Mouse (Mus musculus) ES-Bruce4 (cell line): ENCODE measurements at regions not wholly inside any gene's neighbourhood (a gene's known extent, or its start where the extent isn't known, plus 50 kb on each side); places are given as distances from the start of the nearest gene placed in this dataset.

Source experiments
- H3K27ac ChIP-seq: 2 replicates; pipeline ENCODE4 v1.5.1; 2012; ENCODE audit warnings: low read length, inconsistent platforms; ENCODE audit not compliant: insufficient read depth
- H3K27me3 ChIP-seq: 2 replicates; pipeline ENCODE4 v1.6.1; 2012; ENCODE audit warnings: mild to moderate bottlenecking, low read length, inconsistent platforms; ENCODE audit not compliant: control insufficient read depth, poor library complexity, insufficient read depth, severe bottlenecking
- H3K36me3 ChIP-seq: 2 replicates; pipeline ENCODE4 v1.6.1; 2012; ENCODE audit warnings: inconsistent platforms, mild to moderate bottlenecking, low read length, moderate library complexity; ENCODE audit not compliant: control insufficient read depth, poor library complexity, insufficient read depth, severe bottlenecking
- H3K4me1 ChIP-seq: one replicate; pipeline ENCODE4 v1.8.1; 2011; ENCODE audit warnings: low read length; ENCODE audit not compliant: control insufficient read depth, insufficient read depth
- H3K4me3 ChIP-seq: 2 replicates; pipeline ENCODE4 v1.5.1; 2011; ENCODE audit warnings: low read depth, mild to moderate bottlenecking, low read length
- H3K9ac ChIP-seq: 2 replicates; pipeline ENCODE4 v1.6.1; 2012; ENCODE audit warnings: low read depth, mild to moderate bottlenecking, inconsistent platforms; ENCODE audit not compliant: poor library complexity, severe bottlenecking
- H3K9me3 ChIP-seq: replicated peaks from 2 replicates; pipeline ENCODE4 v1.6.1; 2012; ENCODE audit warnings: mild to moderate bottlenecking, low read length, inconsistent platforms; ENCODE audit not compliant: control insufficient read depth, poor library complexity, insufficient read depth, severe bottlenecking
- CTCF ChIP-seq: IDR thresholded peaks from one replicate; pipeline ENCODE4 v1.8.1; 2011; ENCODE audit warnings: low read depth, low read length
- EP300 ChIP-seq: IDR thresholded peaks from 2 replicates; pipeline ENCODE4 v1.6.1; 2011; ENCODE audit warnings: low read depth, low read length; ENCODE audit not compliant: insufficient read depth
- POLR2A ChIP-seq: IDR thresholded peaks from one replicate; pipeline ENCODE4 v1.8.1; 2011; ENCODE audit warnings: low read length; ENCODE audit not compliant: insufficient read depth

GRCm38 (mm10) chr10:66849681-66850080 is 246.2 kb upstream of the Jmjd1c start:
- Histone ChIP-seq H3K36me3 (no peaks in the 10 kb centered on the region), H3K27me3 (no peaks in the 10 kb centered on the region), H3K9ac (no peak overlapping the region), H3K4me1 (no peaks in the 10 kb centered on the region), H3K4me3 (no peak overlapping the region), H3K9me3 (no peaks in the 10 kb centered on the region), H3K27ac (no peak overlapping the region)
- no peak for TF ChIP-seq EP300
- no peak for TF ChIP-seq POLR2A
- TF ChIP-seq CTCF = no peak

GRCm38 (mm10) chr10:66850972-66851478 is 244.9 kb upstream of the Jmjd1c start:
- Histone ChIP-seq H3K4me1 (no peaks in the 10 kb centered on the region), H3K9ac (no peak overlapping the region), H3K27me3 (no peaks in the 10 kb centered on the region), H3K4me3 (no peak overlapping the region), H3K27ac (no peak overlapping the region), H3K36me3 (no peaks in the 10 kb centered on the region), H3K9me3 (no peaks in the 10 kb centered on the region)
- no peak for TF ChIP-seq EP300
- TF ChIP-seq POLR2A = no peak
- no peak for TF ChIP-seq CTCF

- Histone ChIP-seq H3K36me3 (no peaks in the 10 kb centered on the region), H3K9ac (no peak overlapping the region), H3K27ac (no peak overlapping the region), H3K4me3 (no peak overlapping the region), H3K27me3 (no peaks in the 10 kb centered on the region), H3K9me3 (no peaks in the 10 kb centered on the region), H3K4me1 (no peaks in the 10 kb centered on the region)
- no peak for TF ChIP-seq CTCF
- no peak for TF ChIP-seq POLR2A
- no peak for TF ChIP-seq EP300
These were observed 244.1 kb upstream of the Jmjd1c start for GRCm38 (mm10) chr10:66851841-66852240.

- Histone ChIP-seq H3K27me3 (no peaks in the 10 kb centered on the region), H3K36me3 (no peaks in the 10 kb centered on the region), H3K4me1 (no peaks in the 10 kb centered on the region), H3K4me3 (no peak overlapping the region), H3K9ac (no peak overlapping the region), H3K27ac (no peak overlapping the region), H3K9me3 (no peaks in the 10 kb centered on the region)
- no peak for TF ChIP-seq POLR2A
- TF ChIP-seq EP300 = no peak
- no peak for TF ChIP-seq CTCF
These were observed 243.2 kb upstream of the Jmjd1c start for GRCm38 (mm10) chr10:66852708-66853107.

GRCm38 (mm10) chr10:66853258-66853657 is 242.7 kb upstream of the Jmjd1c start:
- no peak for TF ChIP-seq EP300
- TF ChIP-seq CTCF = peak; percentile 43
- H3K4me1 ChIP-seq = no peaks in the 10 kb centered on the region
- H3K27me3 ChIP-seq = no peaks in the 10 kb centered on the region
- H3K36me3 ChIP-seq = no peaks in the 10 kb centered on the region
- H3K9me3 ChIP-seq = no peaks in the 10 kb centered on the region
- no peak overlapping the region for H3K27ac ChIP-seq
- no peak overlapping the region for H3K9ac ChIP-seq
- H3K4me3 ChIP-seq = no peak overlapping the region

- no peak overlapping the region for H3K4me3 ChIP-seq
- no peaks in the 10 kb centered on the region for H3K27me3 ChIP-seq
- no peaks in the 10 kb centered on the region for H3K4me1 ChIP-seq
- no peak overlapping the region for H3K9ac ChIP-seq
- no peaks in the 10 kb centered on the region for H3K9me3 ChIP-seq
- H3K27ac ChIP-seq = no peak overlapping the region
- H3K36me3 ChIP-seq = no peaks in the 10 kb centered on the region
- TF ChIP-seq POLR2A = no peak
- TF ChIP-seq CTCF = no peak
- TF ChIP-seq EP300 = no peak
These were observed 241.0 kb upstream of the Jmjd1c start for GRCm38 (mm10) chr10:66854895-66855294.
